Mouse (Mus musculus) limb, embryonic 12.5 days (tissue): ENCODE measurements around the gene BC067074. TPM values are rescaled to one million over a fixed set of nuclear protein-coding genes. Genes with fewer than 3 reads are reported as not detected.
"Not testable (repeated sequence)": the region's sequence is repeated elsewhere in the genome, so short reads cannot be mapped to it uniquely, and the experiment has no call there.

Experiments used
- ATAC-seq: fragments of 200-750 bp; cut with Nextera tagmentation; 2 replicates; pipeline ENCODE4 v1.8.0; 2017; ENCODE audit warnings: low read depth, moderate TSS enrichment; ENCODE audit not compliant: insufficient number of reproducible peaks, insufficient read depth, low FRiP score, low TSS enrichment
- H3K27ac ChIP-seq: fragments of 300-500 bp; sonication (generic); 2 replicates; pipeline ENCODE4 v1.5.1; 2016; ENCODE audit warnings: mild to moderate bottlenecking, moderate library complexity
- H3K27me3 ChIP-seq: fragments of 300-500 bp; sonication (generic); 2 replicates; pipeline ENCODE4 v1.6.1; 2016; ENCODE audit warnings: mild to moderate bottlenecking, moderate library complexity
- H3K36me3 ChIP-seq: fragments of 300-500 bp; sonication (generic); 2 replicates; pipeline ENCODE4 v1.6.1; 2016; ENCODE audit warnings: mild to moderate bottlenecking, moderate library complexity
- H3K4me1 ChIP-seq: fragments of 300-500 bp; sonication (generic); replicated peaks from 2 replicates; pipeline ENCODE4 v1.6.1; 2016
- H3K4me2 ChIP-seq: fragments of 300-500 bp; sonication (generic); 2 replicates; pipeline ENCODE4 v1.6.1; 2016; ENCODE audit warnings: mild to moderate bottlenecking, moderate library complexity
- H3K4me3 ChIP-seq: fragments of 300-500 bp; sonication (generic); replicated peaks from 2 replicates; pipeline ENCODE4 v1.5.1; 2016; ENCODE audit warnings: mild to moderate bottlenecking
- H3K9ac ChIP-seq: fragments of 300-500 bp; sonication (generic); replicated peaks from 2 replicates; pipeline ENCODE4 v1.6.1; 2016; ENCODE audit warnings: mild to moderate bottlenecking, moderate library complexity
- H3K9me3 ChIP-seq: fragments of 300-500 bp; sonication (generic); 2 replicates; pipeline ENCODE4 v1.6.1; 2016; ENCODE audit warnings: mild to moderate bottlenecking, moderate library complexity
- WGBS: fragments of 180-500 bp; shearing (Covaris S2); methylation state at CpG from one replicate; pipeline ENCODE4 v1.1.7; 2016; 5-methylcytosine and 5-hydroxymethylcytosine counted together
- polyA plus RNA-seq: library from polyadenylated mRNA; unstranded; fragments of >200 nt; fragmentation: Nextera tagmentation; extraction: Ambion mirVana; gene quantifications from 2 replicates; pipeline ENCODE4 v1.2.1, GENCODE M21; 2016

Gene BC067074
- polyA plus RNA-seq, 1 experiment from 2014 or later: 10.5 TPM

DNA sequence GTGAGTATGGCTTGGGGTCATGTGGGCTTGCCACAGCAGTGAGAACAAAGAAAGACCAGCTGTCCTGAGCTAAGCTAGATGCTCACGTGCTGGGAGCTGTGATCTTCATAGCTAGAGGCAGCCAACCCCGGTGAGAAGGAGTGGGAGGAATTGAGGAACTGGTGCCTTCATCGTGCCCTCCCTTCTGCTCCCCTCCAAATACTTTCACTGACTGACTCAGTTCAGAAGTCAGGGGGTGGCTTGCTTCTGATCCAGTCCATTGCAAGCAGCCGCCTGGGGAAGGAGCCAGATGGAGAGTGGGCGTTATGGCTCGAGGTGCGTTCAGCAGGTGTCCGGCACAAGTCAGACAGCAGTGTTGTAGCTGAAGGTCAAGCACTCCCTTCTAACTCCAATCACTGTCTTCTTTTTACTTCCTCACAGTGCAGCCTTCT is 86.0 kb downstream of the BC067074 start:
- 82% methylated on average over 8 of the region's 8 CpGs for WGBS
- H3K27me3 ChIP-seq: no peaks in the 10 kb centered on the region; the same call in 1 of the 2 replicates
- no peak overlapping the region for H3K4me3 ChIP-seq
- 0 out of 2 replicates have a peak overlapping the region, but pooled peaks have one; percentile 53 for H3K27ac ChIP-seq
- H3K9ac ChIP-seq: no peak overlapping the region
- peaks cover 12% of the 10 kb centered on the region for H3K4me1 ChIP-seq
- ATAC-seq: no peak
- H3K36me3 ChIP-seq: no peaks in the 10 kb centered on the region
- no peaks in the 10 kb centered on the region for H3K9me3 ChIP-seq
- no peak overlapping the region for H3K4me2 ChIP-seq

DNA sequence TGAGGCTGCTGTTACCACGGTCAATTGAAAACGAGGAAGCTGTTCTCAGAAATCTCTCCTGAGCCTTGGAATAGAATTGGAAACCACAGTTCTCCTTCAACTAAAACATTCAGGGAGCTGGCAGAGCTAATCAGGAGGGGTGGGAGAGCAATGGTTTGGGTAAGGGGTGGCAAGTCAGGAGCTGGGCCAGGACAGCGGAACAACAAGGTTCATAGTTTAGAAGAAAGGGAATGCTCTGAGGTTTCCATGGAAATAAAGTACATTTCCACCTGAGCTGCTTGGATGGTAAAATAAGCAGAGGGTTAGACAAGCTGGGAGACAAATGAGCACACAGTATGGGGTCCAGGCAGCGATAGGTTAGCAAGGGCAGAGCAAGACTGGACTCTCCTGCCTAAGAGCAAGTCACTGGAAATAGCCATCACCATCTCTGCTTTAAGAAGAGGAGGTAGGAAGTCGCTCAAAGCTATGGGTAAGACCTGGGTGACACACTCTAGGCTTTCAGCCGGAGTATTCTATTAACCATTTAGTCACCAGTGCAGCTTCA is 86.9 kb downstream of the BC067074 start:
- 50% methylated on average over 6 of the region's 6 CpGs for WGBS
- H3K4me3 ChIP-seq: no peak overlapping the region
- H3K9me3 ChIP-seq: no peaks in the 10 kb centered on the region
- no peak overlapping the region for H3K9ac ChIP-seq
- no peak overlapping the region for H3K4me2 ChIP-seq
- H3K36me3 ChIP-seq: no peaks in the 10 kb centered on the region
- no peaks in the 10 kb centered on the region; the same call in 1 of the 2 replicates for H3K27me3 ChIP-seq
- no peak for ATAC-seq
- peaks cover 12% of the 10 kb centered on the region for H3K4me1 ChIP-seq
- H3K27ac ChIP-seq: peak overlapping the region; percentile 53; the same call in 1 of the 2 replicates

DNA sequence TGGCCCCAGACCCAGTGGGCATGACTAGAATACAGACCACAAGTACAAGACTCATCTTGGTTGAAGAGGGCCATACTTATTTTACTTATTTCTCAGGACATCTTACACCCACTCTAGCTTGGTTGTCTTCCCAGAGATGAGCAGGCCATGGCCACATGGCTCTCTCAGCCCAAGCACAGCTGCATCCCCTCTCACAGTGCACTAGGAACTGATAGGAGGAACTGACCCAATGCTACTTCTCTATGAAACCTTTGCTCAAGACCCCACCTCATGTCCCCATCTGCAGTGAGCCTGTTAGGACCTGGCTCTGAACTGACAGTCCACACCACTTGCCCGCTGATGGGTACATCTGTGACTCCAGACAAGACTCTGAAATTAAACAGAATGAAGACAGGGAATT is 88.8 kb downstream of the BC067074 start:
- H3K27ac ChIP-seq: no peak overlapping the region
- 89% methylated on average over 1 of the region's 1 CpGs for WGBS
- no peak overlapping the region for H3K4me2 ChIP-seq
- H3K36me3 ChIP-seq: no peaks in the 10 kb centered on the region
- no peak for ATAC-seq
- no peaks in the 10 kb centered on the region; the same call in 1 of the 2 replicates for H3K27me3 ChIP-seq
- no peak overlapping the region for H3K9ac ChIP-seq
- no peak overlapping the region for H3K4me3 ChIP-seq
- no peaks in the 10 kb centered on the region for H3K9me3 ChIP-seq
- H3K4me1 ChIP-seq: peaks cover 12% of the 10 kb centered on the region

DNA sequence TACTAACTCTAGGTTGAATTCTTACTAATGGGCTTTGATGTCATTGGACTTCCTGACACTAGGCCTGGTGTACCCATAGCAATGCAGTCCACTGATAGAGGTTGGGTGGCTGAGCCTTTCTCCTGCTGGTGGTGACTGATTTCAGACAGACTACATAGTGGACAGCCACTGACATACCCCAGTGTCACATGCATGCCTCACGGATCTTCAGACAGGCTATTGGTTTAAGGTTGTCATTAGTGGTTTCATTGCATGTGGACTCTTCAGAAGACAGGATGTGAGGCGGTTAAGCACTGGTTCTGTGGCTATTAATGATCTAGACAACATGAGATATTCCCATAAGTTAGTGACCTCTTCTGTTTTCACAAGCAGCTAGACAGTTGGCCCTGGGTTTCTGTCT is 89.2 kb downstream of the BC067074 start:
- no peaks in the 10 kb centered on the region for H3K9me3 ChIP-seq
- ATAC-seq: no peak
- 95% methylated on average over 2 of the region's 2 CpGs for WGBS

DNA sequence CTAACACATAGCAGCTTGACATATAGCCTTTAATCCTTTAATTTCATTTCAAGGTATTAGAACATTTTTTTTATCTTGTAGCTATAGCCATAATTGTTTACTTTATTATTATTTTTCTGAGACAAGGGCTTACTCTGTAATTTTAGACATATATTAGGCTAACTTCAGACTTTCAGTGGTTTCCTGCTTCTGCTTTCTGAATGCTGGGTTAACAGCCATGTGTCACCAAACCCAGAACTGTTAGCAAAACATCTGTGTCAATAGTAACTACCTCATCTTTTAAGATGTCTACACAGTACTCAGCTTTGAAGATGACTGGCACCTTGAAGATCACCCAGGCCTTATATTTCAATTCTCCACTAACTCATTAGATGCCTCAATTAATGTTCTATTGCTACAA is 89.8 kb downstream of the BC067074 start:
- ATAC-seq, H3K4me3 ChIP-seq, H3K9ac ChIP-seq, H3K27me3 ChIP-seq, H3K4me2 ChIP-seq, H3K9me3 ChIP-seq, H3K36me3 ChIP-seq, H3K27ac ChIP-seq: not testable (repeated sequence)
- H3K4me1 ChIP-seq: peaks cover 12% of the 10 kb centered on the region

More for the DNA sequence above, 89.2 kb downstream of the BC067074 start:
- Histone ChIP-seq H3K36me3 (no peaks in the 10 kb centered on the region), H3K9ac (no peak overlapping the region), H3K27me3 (no peaks in the 10 kb centered on the region; the same call in 1 of the 2 replicates), H3K4me3 (no peak overlapping the region), H3K4me2 (no peak overlapping the region), H3K4me1 (peaks cover 12% of the 10 kb centered on the region), H3K27ac (no peak overlapping the region)

DNA sequence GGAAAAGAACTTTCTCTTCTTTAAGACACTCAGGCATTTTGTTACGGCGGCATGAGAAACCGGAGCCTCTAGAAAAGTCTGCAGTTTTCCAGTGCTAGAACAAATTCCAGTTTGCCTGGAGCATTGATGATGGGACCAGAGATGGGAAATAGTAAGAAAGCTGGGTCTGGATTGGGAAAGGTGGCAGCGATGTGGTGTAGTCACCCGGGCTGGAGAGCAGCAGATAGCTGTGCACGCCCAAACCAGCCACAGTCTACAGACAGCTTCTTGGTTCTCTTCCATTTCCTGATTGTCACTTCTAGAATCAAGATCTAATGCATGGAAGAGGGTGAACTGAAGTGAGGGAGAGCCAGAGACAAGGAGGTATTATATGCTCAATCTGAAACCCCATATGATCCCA is 100.4 kb downstream of the BC067074 start:
- Histone ChIP-seq H3K27ac (no peak overlapping the region), H3K4me2 (no peak overlapping the region), H3K4me3 (no peak overlapping the region), H3K27me3 (no peaks in the 10 kb centered on the region), H3K9me3 (no peaks in the 10 kb centered on the region), H3K36me3 (no peaks in the 10 kb centered on the region), H3K9ac (no peak overlapping the region), H3K4me1 (no peaks in the 10 kb centered on the region)
- no peak for ATAC-seq
- WGBS: 96% methylated on average over 6 of the region's 6 CpGs

DNA sequence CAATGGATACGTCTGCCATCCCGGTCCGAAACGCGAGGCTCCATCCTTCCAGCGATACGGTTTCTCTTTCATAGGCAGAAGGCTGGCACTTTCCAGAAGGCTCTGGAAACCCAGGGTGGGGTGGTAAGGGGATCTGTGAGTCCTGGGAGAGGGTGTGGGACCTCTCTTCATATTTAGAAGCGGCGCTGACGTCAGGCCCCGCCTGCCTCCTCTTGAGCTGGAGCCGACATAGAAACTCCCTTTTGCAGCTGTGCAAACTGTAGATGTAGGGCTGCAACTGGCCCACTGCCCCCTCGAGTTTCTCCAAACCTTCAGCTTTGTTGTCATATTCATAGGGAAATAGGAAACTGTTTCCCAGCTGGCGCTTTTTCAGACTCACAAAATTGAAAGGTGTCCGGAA is 101.6 kb downstream of the BC067074 start:
- WGBS: 86% methylated on average over 15 of the region's 15 CpGs
- Histone ChIP-seq H3K27me3 (no peaks in the 10 kb centered on the region), H3K9ac (no peak overlapping the region), H3K27ac (no peak overlapping the region), H3K4me2 (no peak overlapping the region), H3K4me1 (no peaks in the 10 kb centered on the region), H3K9me3 (no peaks in the 10 kb centered on the region), H3K4me3 (no peak overlapping the region), H3K36me3 (no peaks in the 10 kb centered on the region)
- ATAC-seq: no peak

DNA sequence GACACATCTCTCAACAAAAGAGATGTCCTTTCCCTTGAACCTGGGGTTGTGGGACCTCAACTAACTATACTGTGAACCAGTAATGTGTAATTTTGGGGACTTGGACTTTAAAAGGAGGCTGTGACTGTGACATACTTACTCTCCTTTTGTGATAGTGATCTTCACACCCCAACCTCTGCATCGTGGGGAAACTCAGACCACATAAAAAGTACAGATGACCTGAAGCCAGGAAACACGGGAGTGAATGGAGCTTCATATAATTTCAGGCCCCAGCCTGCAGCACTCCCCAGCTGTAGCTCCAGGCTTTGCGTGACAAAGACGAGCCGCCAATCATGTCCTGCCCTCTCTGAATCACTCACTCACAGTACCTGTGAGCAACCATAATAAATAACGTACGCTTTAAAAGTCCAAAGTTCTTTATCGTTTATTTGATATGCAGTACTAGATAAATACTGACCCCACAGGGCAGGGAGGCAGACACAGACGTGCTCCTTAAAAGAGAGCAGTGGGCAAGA is 104.1 kb downstream of the BC067074 start:
- H3K4me3 ChIP-seq: no peak overlapping the region
- H3K27ac ChIP-seq: no peak overlapping the region
- H3K4me2 ChIP-seq: no peak overlapping the region
- H3K27me3 ChIP-seq: no peaks in the 10 kb centered on the region
- H3K9ac ChIP-seq: no peak overlapping the region
- no peak for ATAC-seq
- 77% methylated on average over 9 of the region's 9 CpGs for WGBS
- H3K36me3 ChIP-seq: no peaks in the 10 kb centered on the region
- H3K4me1 ChIP-seq: no peaks in the 10 kb centered on the region
- no peaks in the 10 kb centered on the region for H3K9me3 ChIP-seq

DNA sequence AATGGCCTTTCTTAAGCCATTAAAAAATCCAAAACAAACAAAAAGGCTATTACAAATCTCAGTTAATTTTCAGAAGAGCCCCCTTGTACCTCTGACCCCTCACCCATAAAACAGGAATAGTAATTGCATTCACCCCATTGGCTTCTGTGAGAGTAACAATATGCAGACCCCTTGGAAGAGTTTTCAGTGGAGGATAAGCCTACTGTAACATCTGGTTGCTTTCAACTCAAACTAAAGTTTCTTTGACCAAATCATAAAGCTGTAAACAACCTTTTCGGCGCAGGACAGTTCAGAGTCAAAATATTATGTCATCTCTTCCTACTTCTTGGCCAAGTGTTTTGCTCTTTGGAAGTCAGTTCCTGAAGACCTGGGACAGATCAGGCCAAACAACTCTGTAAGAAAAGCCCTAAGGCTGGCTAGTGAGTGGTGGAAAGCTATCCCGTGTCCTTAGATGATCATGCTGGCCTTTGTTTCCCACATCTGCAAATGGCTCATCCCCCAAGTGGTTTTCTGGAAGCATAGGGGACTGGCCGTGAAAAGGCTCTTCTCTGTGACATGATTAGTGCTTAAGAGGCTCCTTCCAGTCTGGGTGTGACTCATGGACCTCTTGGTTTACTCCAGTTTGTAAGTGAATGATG is 108.5 kb downstream of the BC067074 start:
- no peak overlapping the region for H3K27ac ChIP-seq
- H3K9me3 ChIP-seq: no peaks in the 10 kb centered on the region
- H3K27me3 ChIP-seq: 0 out of 2 replicates have a peak, but pooled peaks cover 3% of the 10 kb centered on the region
- no peak overlapping the region for H3K9ac ChIP-seq
- H3K4me3 ChIP-seq: no peak overlapping the region
- ATAC-seq: no peak
- WGBS: 71% methylated on average over 4 of the region's 4 CpGs
- no peaks in the 10 kb centered on the region; the same call in 1 of the 2 replicates for H3K4me1 ChIP-seq
- H3K36me3 ChIP-seq: no peaks in the 10 kb centered on the region
- H3K4me2 ChIP-seq: no peak overlapping the region

DNA sequence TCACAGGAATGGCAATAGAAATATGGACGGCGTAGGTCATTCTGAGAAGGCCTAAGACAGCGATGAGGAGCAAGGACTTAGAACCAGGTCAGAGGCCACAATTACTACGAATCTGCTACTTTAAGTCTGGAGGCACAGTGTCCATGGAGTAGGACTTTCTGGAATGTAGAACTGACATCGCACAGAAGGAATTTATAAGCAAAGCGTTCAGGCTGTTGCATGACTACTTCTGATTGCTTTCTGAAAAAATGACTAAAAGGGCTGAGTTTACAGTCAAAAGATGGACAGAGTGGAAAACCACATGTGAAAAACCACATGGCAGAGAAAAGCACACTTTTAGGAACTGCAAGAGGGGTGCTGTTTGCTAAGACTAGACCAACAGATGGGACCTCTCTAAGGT is 110.7 kb downstream of the BC067074 start:
- H3K27me3 ChIP-seq: 0 out of 2 replicates have a peak, but pooled peaks cover 3% of the 10 kb centered on the region
- no peak for ATAC-seq
- no peaks in the 10 kb centered on the region; the same call in 1 of the 2 replicates for H3K4me1 ChIP-seq
- WGBS: 78% methylated on average over 6 of the region's 6 CpGs
- peak overlapping the region; percentile 42; the same call in 1 of the 2 replicates for H3K27ac ChIP-seq
- no peaks in the 10 kb centered on the region for H3K9me3 ChIP-seq
- H3K9ac ChIP-seq: no peak overlapping the region
- no peak overlapping the region for H3K4me3 ChIP-seq
- H3K36me3 ChIP-seq: no peaks in the 10 kb centered on the region
- no peak overlapping the region for H3K4me2 ChIP-seq

DNA sequence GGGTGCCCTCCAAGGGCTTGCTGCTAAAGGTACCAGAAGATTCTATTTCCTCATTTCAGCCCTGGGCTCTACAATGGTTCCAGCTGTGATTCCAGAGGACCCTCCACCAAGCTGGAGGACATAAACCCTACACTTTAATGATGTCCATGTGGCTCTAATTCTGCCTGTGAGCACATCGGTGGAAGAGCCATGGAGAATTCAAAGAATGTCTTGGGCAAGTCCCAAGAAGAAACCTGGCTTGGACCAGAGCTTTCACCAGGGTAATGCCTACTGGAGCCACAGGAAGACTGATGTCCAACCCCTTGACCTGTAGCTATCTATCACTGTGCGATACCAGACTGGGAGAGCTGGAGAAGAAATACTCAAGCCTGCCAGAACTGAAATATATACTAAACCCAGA is 111.2 kb downstream of the BC067074 start:
- H3K4me1 ChIP-seq: no peaks in the 10 kb centered on the region; the same call in 1 of the 2 replicates
- ATAC-seq: no peak
- 0 out of 2 replicates have a peak, but pooled peaks cover 3% of the 10 kb centered on the region for H3K27me3 ChIP-seq
- 40% methylated on average over 2 of the region's 2 CpGs for WGBS
- peak overlapping the region; percentile 42; the same call in 1 of the 2 replicates for H3K27ac ChIP-seq
- no peak overlapping the region for H3K9ac ChIP-seq
- no peak overlapping the region for H3K4me2 ChIP-seq
- no peaks in the 10 kb centered on the region for H3K36me3 ChIP-seq
- no peaks in the 10 kb centered on the region for H3K9me3 ChIP-seq
- no peak overlapping the region for H3K4me3 ChIP-seq
